Mouse (Mus musculus) T-helper 1 cell (primary cell): ENCODE data around the gene Ntf3.

Experiments used
- in situ Hi-C: fragments of 300-600 bp; cut with MboI, MseI; formaldehyde crosslinking; loops from one replicate; pipeline ENCODE4 v1.15.1; 2025; ENCODE audit warnings: high pct_unique_total_duplicates

The Ntf3 gene

GRCm38 (mm10) chr6:126166548-126167207 is at the start of gene Ntf3:
TSS of gene Ntf3 (minus strand) at chr6:126166910.
- in situ Hi-C loops = loop anchor here (10.0 kb wide), 1 partner anchor 308 kb away; no protein-coding TSS in a partner anchor

DNA sequence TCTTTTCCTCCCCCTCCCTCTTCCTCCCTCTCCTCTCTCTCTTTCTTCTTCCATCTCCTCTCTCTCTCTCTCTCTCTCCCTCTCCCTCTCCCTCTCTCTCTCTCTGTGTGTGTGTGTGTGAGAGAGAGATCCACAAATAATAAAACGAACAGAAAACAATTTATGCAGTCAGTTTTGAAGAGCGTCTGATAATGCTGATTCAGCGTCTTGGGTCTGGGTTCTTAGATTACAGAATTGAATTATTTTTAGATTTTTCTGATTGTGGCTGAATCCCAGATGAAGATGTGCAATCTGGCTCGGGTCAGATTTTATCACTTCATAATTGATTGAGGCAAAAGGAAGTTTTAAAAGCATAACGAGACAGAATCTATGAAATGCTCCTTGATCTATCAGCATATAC is 46.6 kb upstream of the Ntf3 start:
- in situ Hi-C loops = loop anchor here (10.0 kb wide), 1 partner anchor 1541 kb away; no protein-coding TSS in a partner anchor

DNA sequence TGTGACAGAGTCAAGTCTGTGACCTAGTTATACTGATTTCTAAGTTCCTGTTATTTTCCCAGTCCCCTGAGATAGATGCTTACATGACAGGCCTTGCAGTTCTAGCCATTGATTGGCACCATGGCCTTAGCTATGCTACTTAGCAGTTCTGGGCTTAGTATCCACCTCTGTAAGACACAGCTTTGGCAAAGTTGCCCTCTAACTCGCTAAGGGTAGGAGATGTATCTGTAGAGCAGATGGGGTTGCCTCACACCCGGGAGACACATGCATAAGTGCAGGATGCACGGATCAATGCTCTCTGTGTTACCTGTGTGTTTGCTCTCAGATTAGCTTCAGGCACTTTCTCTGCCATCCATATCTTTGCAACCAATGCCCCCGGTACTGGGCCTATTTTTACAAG is 36.7 kb upstream of the Ntf3 start:
- in situ Hi-C loops = no loop called here

GRCm38 (mm10) chr6:126202959-126203358 is 36.2 kb upstream of the Ntf3 start:
- in situ Hi-C loops = no loop called here

GRCm38 (mm10) chr6:126201721-126202120 is 35.0 kb upstream of the Ntf3 start:
- in situ Hi-C loops = no loop called here

DNA sequence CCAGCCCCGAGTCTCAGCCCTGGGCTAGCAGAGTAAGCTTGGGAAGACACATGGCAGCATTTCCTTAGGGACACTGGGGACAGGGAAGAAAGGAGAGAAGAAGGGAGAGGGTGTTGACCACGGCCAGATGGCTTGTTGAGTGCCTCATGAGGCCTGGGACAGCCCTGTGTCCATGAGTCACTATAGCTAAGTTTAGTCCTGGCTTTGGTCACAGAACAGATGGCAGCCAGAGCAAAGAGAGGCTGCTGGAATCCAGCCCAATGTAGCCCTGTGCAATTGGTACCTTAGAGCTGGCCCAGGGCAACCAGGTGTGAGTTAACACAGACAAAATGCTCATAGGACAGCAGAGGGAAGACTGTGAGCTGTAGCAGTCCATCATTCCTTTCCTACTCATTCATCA is 33.2 kb upstream of the Ntf3 start:
- in situ Hi-C loops = no loop called here

DNA sequence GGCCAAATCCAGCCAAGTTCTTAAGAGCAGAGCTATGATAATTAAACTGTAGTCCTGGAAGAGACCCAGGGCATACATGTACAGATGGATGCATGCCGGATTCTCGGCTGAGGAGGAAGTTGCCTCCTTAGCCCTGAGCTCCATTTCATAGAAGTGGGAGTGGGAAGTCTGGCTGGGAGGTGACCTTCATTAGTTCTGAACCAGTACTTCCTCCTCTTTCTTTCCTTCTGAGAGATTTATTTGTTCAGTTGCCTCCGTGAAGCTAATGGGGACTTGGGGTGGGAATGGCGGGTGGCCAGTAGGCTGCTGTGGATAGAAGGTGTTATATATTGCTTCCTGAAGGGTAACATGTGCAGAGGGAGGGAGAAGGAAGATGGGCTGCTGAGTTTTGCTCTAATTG is 28.1 kb upstream of the Ntf3 start:
- in situ Hi-C loops = no loop called here

- in situ Hi-C loops = no loop called here
Measured at GRCm38 (mm10) chr6:126190218-126190871, 23.6 kb upstream of the Ntf3 start.

DNA sequence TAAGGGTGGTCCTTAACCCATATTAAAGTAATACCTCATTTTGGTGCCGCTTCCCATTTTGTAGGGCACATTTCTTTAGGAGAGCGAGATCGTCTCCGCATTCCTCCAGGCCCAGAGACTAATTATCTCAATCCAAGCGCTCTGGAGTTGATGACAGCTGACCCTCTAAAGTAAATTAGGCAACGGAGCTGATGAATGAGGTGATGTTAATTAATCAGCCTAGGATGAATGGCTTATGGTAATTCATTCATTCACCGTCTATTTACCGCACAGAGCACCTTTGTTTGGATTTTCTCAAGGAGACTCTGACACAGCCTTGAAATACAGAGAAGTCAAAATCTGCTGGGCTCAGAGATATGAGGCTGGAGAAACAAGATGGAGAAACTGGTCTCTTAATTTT is 20.7 kb upstream of the Ntf3 start:
- in situ Hi-C loops = no loop called here

GRCm38 (mm10) chr6:126186116-126186515 is 19.4 kb upstream of the Ntf3 start:
- in situ Hi-C loops = no loop called here

- in situ Hi-C loops = no loop called here
Measured at GRCm38 (mm10) chr6:126172071-126172470, 5.4 kb upstream of the Ntf3 start.

DNA sequence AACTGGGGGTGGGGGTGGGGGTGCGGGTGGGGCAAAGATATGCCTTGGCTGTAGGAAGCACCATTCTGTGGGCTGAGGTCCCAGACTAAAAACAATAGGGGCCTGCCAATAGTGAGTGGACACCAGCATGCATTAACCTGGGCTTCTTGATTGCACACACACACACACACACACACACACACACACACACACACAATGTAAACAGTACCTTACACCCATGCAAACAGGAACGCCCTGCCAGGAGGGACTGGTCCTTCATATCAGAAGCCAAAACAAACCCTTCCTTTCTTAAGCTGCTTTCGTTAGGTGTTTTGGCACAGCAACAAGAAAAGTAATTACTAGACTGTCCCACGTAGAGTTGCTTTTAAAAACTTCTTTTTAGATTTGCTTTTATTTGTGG is 4.1 kb upstream of the Ntf3 start:
- in situ Hi-C loops = no loop called here

GRCm38 (mm10) chr6:126167731-126168130 is 1.0 kb upstream of the Ntf3 start:
- in situ Hi-C loops = loop anchor here (10.0 kb wide), 1 partner anchor 307 kb away; no protein-coding TSS in a partner anchor

GRCm38 (mm10) chr6:126167208-126167590 is 489 bp upstream of the Ntf3 start:
- in situ Hi-C loops = loop anchor here (10.0 kb wide), 1 partner anchor 308 kb away; no protein-coding TSS in a partner anchor

DNA sequence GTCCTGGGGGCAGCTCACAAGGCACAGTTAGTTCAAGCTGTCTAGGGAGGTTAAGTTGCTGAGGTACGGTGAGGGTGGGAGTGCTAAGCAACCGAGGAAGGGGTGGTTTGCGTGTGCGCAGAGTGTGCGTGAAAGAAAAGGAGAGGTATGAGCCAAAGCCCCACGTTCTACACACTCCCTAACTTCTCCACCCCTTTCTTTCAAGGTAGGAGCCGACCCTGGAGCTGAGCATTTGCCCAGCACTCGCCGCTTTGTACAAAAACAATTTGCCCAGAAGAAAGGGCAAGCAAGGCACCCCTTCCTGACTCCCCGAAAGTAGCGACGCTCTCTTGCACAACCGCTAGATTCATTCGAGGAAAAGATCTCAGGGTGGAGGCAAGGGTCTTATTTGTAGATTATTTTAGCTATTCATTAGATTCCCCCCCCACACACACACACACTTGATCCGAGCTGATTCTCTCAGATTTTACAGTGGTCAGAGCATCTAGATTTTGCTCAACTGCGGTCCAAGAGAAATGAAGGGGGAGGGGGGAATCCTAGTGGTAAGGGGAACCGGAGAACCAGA is 1.0 kb downstream of the Ntf3 start:
- in situ Hi-C loops = loop anchor here (10.0 kb wide), 1 partner anchor 309 kb away; no protein-coding TSS in a partner anchor

GRCm38 (mm10) chr6:126164781-126165180 is 1.9 kb downstream of the Ntf3 start:
- in situ Hi-C loops = loop anchor here (10.0 kb wide), 1 partner anchor 310 kb away; no protein-coding TSS in a partner anchor

- in situ Hi-C loops = loop anchor here (10.0 kb wide), 1 partner anchor 311 kb away; no protein-coding TSS in a partner anchor
Measured at GRCm38 (mm10) chr6:126163861-126164755, 2.6 kb downstream of the Ntf3 start.

- in situ Hi-C loops = loop anchor here (10.0 kb wide), 1 partner anchor 312 kb away; no protein-coding TSS in a partner anchor
Measured at GRCm38 (mm10) chr6:126163181-126163621, 3.5 kb downstream of the Ntf3 start.

DNA sequence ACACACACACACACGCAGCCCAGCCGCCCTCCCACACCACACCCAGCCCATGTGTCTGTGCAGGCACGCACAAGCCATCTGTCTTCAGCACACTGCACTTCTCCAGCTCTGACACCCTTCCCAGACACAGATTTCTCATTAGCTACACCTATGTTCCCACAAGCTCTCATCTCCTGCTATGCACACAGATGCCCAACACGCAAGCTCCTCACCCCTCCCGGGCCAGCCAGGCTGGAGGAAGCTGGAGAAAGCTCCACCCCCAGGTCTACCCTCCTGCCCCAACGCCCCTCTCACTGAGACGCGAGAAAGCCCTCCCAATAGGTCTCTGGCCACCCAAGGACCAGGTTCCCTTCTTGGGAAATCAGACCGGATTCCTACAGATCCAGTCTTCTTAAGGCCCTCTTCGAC is 4.4 kb downstream of the Ntf3 start:
- in situ Hi-C loops = loop anchor here (10.0 kb wide), 1 partner anchor 312 kb away; no protein-coding TSS in a partner anchor

DNA sequence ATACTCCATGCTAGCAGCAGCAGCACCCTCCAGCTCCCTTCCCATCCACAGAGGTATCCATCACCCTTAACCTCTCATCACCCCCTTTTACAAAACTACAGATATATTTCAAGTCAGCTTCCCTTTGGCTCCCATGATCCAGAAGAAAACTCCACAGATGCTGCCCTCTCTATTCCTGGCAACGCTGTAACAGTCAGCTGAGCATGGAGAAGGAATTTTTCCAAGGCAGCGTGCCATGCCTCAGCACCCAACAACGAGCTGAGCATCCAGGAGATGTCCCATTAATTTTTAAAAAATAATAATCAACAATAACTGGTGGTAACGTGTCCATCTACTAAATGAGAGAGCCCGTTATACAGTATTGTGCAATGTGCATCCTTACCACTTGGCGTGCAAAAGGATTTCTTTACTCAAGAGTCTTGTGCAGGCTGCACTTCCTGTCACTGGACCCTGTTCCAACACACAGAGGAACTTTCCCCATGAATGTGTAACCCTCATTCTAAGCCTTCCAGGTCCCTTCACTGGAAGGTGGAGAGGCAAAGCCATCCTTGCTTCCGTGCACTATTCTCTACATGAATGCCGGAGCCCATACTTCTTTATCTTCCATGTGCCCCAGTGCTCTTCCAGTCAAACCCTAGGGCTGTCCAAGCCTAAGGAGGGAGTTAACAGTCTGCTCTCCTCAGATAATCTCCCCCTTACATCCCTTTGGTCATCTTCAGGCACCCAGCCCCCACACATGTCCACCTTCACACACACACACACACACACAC is 5.0 kb downstream of the Ntf3 start:
- in situ Hi-C loops = loop anchor here (10.0 kb wide), 1 partner anchor 313 kb away; no protein-coding TSS in a partner anchor

GRCm38 (mm10) chr6:126160067-126160411 is 6.7 kb downstream of the Ntf3 start:
- in situ Hi-C loops = loop anchor here (10.0 kb wide), 1 partner anchor 315 kb away; no protein-coding TSS in a partner anchor
